Mouse (Mus musculus): ENCODE measurements around the gene Rps27. TPM values are rescaled to one million over a fixed set of nuclear protein-coding genes. Genes with fewer than 3 reads are reported as not detected.
A peak's percentile ranks its signal among the peaks of the same experiment; 100 is the strongest.

Gene Rps27
- polyA plus RNA-seq, 2 experiments, result 948 to 1,357 TPM

GRCm38 (mm10) chr3:90231075-90231474 lies 17.6 kb upstream of the Rps27 start:
- ATAC-seq (ENCODE audit: insufficient read depth) (no peak), DNase-seq (ENCODE audit: low read depth in 3 of 3, low spot score in 3 of 3) (no peak)
- Histone ChIP-seq H3K36me3 (replicated peaks; ENCODE audit: control insufficient read depth, insufficient read depth, low read depth) (peaks cover 9% of the 10 kb centered on the region), H3K4me2 (ENCODE audit: low read depth) (peak overlapping the region; percentile 67), H3K9me3 (ENCODE audit: control insufficient read depth, low read length) (no peaks in the 10 kb centered on the region; the same call in 1 of the 2 replicates), H3K27me3 (ENCODE audit: control insufficient read depth, insufficient read depth, low read length) (no peaks in the 10 kb centered on the region), H3K9ac (replicated peaks) (peak overlapping the region; percentile 50), H3K27ac (no peak overlapping the region), H3K4me1 (replicated peaks; ENCODE audit: control insufficient read depth in 2 of 2, insufficient read depth in 2 of 2, low read length in 1 of 2) (peaks cover 0 to 11% of the 10 kb centered on the region in 2 experiments; a peak in 3 of 4 replicates), H3K4me3 (ENCODE audit: insufficient read depth in 1 of 2, low read depth in 2 of 2, low read length in 2 of 2) (peak overlapping the region; percentile 72 to 85)
- TF ChIP-seq EP300 (IDR thresholded peaks at IDR 0.05; ENCODE audit: low read depth) (no peak), CTCF (IDR thresholded peaks at IDR 0.05; ENCODE audit: low read depth) (no peak)
- WGBS (ENCODE audit: insufficient replicate concordance), result 7% methylated on average over 8 of the region's 8 CpGs

GRCm38 (mm10) chr3:90224331-90224730 lies 10.9 kb upstream of the Rps27 start:
- H3K4me3 ChIP-seq (ENCODE audit: insufficient read depth in 1 of 2, low read depth in 2 of 2, low read length in 2 of 2), result no peak overlapping the region
- WGBS (ENCODE audit: insufficient replicate concordance), result 71% methylated on average over 10 of the region's 10 CpGs
- H3K27me3 ChIP-seq (ENCODE audit: control insufficient read depth, insufficient read depth, low read length), result no peaks in the 10 kb centered on the region
- peaks cover 0 to 15% of the 10 kb centered on the region in 2 experiments; a peak in 3 of 4 replicates for H3K4me1 ChIP-seq (replicated peaks; ENCODE audit: control insufficient read depth in 2 of 2, insufficient read depth in 2 of 2, low read length in 1 of 2)
- H3K4me2 ChIP-seq (ENCODE audit: low read depth), result no peak overlapping the region
- DNase-seq (ENCODE audit: low read depth in 3 of 3, low spot score in 3 of 3) (no peak), ATAC-seq (ENCODE audit: insufficient read depth) (no peak)
- no peak overlapping the region for H3K27ac ChIP-seq
- no peak overlapping the region for H3K9ac ChIP-seq (replicated peaks)
- TF ChIP-seq CTCF (IDR thresholded peaks at IDR 0.05; ENCODE audit: low read depth) (peak; percentile 53), EP300 (IDR thresholded peaks at IDR 0.05; ENCODE audit: low read depth) (no peak)
- no peaks in the 10 kb centered on the region; the same call in 1 of the 2 replicates for H3K9me3 ChIP-seq (ENCODE audit: control insufficient read depth, low read length)
- no peaks in the 10 kb centered on the region for H3K36me3 ChIP-seq (replicated peaks; ENCODE audit: control insufficient read depth, insufficient read depth, low read depth)

GRCm38 (mm10) chr3:90222941-90223340 lies 9.5 kb upstream of the Rps27 start:
- no peak overlapping the region for H3K4me3 ChIP-seq (ENCODE audit: insufficient read depth in 1 of 2, low read depth in 2 of 2, low read length in 2 of 2)
- H3K4me1 ChIP-seq (replicated peaks; ENCODE audit: control insufficient read depth in 2 of 2, insufficient read depth in 2 of 2, low read length in 1 of 2), result peaks cover 0 to 15% of the 10 kb centered on the region in 2 experiments; a peak in 3 of 4 replicates
- no peak overlapping the region for H3K4me2 ChIP-seq (ENCODE audit: low read depth)
- WGBS (ENCODE audit: insufficient replicate concordance), result 31% methylated on average over 3 of the region's 3 CpGs
- TF ChIP-seq CTCF (IDR thresholded peaks at IDR 0.05; ENCODE audit: low read depth) (no peak), EP300 (IDR thresholded peaks at IDR 0.05; ENCODE audit: low read depth) (no peak)
- DNase-seq (ENCODE audit: low read depth in 3 of 3, low spot score in 3 of 3) (no peak), ATAC-seq (ENCODE audit: insufficient read depth) (no peak)
- H3K27ac ChIP-seq, result no peak overlapping the region
- H3K36me3 ChIP-seq (replicated peaks; ENCODE audit: control insufficient read depth, insufficient read depth, low read depth), result no peaks in the 10 kb centered on the region
- H3K9ac ChIP-seq (replicated peaks), result no peak overlapping the region
- no peaks in the 10 kb centered on the region for H3K9me3 ChIP-seq (ENCODE audit: control insufficient read depth, low read length)
- H3K27me3 ChIP-seq (ENCODE audit: control insufficient read depth, insufficient read depth, low read length), result no peaks in the 10 kb centered on the region

GRCm38 (mm10) chr3:90222455-90222854 lies 9.0 kb upstream of the Rps27 start:
- WGBS (ENCODE audit: insufficient replicate concordance), result 64% methylated on average over 4 of the region's 4 CpGs
- Histone ChIP-seq H3K4me3 (ENCODE audit: insufficient read depth in 1 of 2, low read depth in 2 of 2, low read length in 2 of 2) (no peak overlapping the region), H3K4me2 (ENCODE audit: low read depth) (no peak overlapping the region), H3K9ac (replicated peaks) (no peak overlapping the region), H3K27me3 (ENCODE audit: control insufficient read depth, insufficient read depth, low read length) (no peaks in the 10 kb centered on the region), H3K36me3 (replicated peaks; ENCODE audit: control insufficient read depth, insufficient read depth, low read depth) (no peaks in the 10 kb centered on the region), H3K4me1 (replicated peaks; ENCODE audit: control insufficient read depth in 2 of 2, insufficient read depth in 2 of 2, low read length in 1 of 2) (peaks cover 0 to 15% of the 10 kb centered on the region in 2 experiments; a peak in 3 of 4 replicates), H3K27ac (no peak overlapping the region), H3K9me3 (ENCODE audit: control insufficient read depth, low read length) (no peaks in the 10 kb centered on the region)
- DNase-seq (ENCODE audit: low read depth in 3 of 3, low spot score in 3 of 3) (no peak), ATAC-seq (ENCODE audit: insufficient read depth) (no peak)
- TF ChIP-seq EP300 (IDR thresholded peaks at IDR 0.05; ENCODE audit: low read depth) (no peak), CTCF (IDR thresholded peaks at IDR 0.05; ENCODE audit: low read depth) (no peak)

- peak overlapping the region; percentile 85 for H3K4me2 ChIP-seq (ENCODE audit: low read depth)
- peak overlapping the region; percentile 1 to 58; a peak in 2 of 4 replicates for H3K4me3 ChIP-seq (ENCODE audit: insufficient read depth in 1 of 2, low read depth in 2 of 2, low read length in 2 of 2)
- peaks cover 0 to 15% of the 10 kb centered on the region in 2 experiments; a peak in 3 of 4 replicates for H3K4me1 ChIP-seq (replicated peaks; ENCODE audit: control insufficient read depth in 2 of 2, insufficient read depth in 2 of 2, low read length in 1 of 2)
- H3K27ac ChIP-seq, result no peak overlapping the region
- no peaks in the 10 kb centered on the region for H3K9me3 ChIP-seq (ENCODE audit: control insufficient read depth, low read length)
- TF ChIP-seq CTCF (IDR thresholded peaks at IDR 0.05; ENCODE audit: low read depth), result no peak
- no peak for TF ChIP-seq EP300 (IDR thresholded peaks at IDR 0.05; ENCODE audit: low read depth)
- H3K9ac ChIP-seq (replicated peaks), result peak overlapping the region; percentile 65
- DNase-seq (ENCODE audit: low read depth in 3 of 3, low spot score in 3 of 3), result no peak
- WGBS (ENCODE audit: insufficient replicate concordance), result 11% methylated on average over 5 of the region's 5 CpGs
- no peaks in the 10 kb centered on the region for H3K36me3 ChIP-seq (replicated peaks; ENCODE audit: control insufficient read depth, insufficient read depth, low read depth)
- no peak for ATAC-seq (ENCODE audit: insufficient read depth)
- H3K27me3 ChIP-seq (ENCODE audit: control insufficient read depth, insufficient read depth, low read length), result no peaks in the 10 kb centered on the region
Observed at GRCm38 (mm10) chr3:90221123-90221522, 7.7 kb upstream of the Rps27 start.
